Mouse (Mus musculus) thymus, adult 2 months (tissue): ENCODE measurements around the gene Gm5458. TPM values are rescaled to one million over a fixed set of nuclear protein-coding genes. Genes with fewer than 3 reads are reported as not detected.
"Not testable (repeated sequence)": the region's sequence is repeated elsewhere in the genome, so short reads cannot be mapped to it uniquely, and the experiment has no call there.

ENCODE experiments used
- DNase-seq: peaks from one replicate; pipeline ENCODE4 v3.0.0; 2021
- H3K27ac ChIP-seq: fragments of 200-500 bp; 2 replicates; pipeline ENCODE4 v1.5.1; 2012; ENCODE audit warnings: low read length, control low read depth; ENCODE audit not compliant: control insufficient read depth, insufficient read depth
- H3K27me3 ChIP-seq: fragments of 200-500 bp; 2 replicates; pipeline ENCODE4 v1.6.1; 2012; ENCODE audit warnings: mild to moderate bottlenecking, low read length, moderate library complexity, mixed read lengths; ENCODE audit not compliant: control insufficient read depth, insufficient read depth
- H3K36me3 ChIP-seq: fragments of 200-500 bp; 2 replicates; pipeline ENCODE4 v1.6.1; 2012; ENCODE audit warnings: mild to moderate bottlenecking, low read length, moderate library complexity; ENCODE audit not compliant: control insufficient read depth, insufficient read depth
- H3K4me1 ChIP-seq: fragments of 200-500 bp; replicated peaks from 2 replicates; pipeline ENCODE4 v1.6.1; 2012; ENCODE audit warnings: low read length; ENCODE audit not compliant: control insufficient read depth, insufficient read depth
- H3K4me3 ChIP-seq: fragments of 200-500 bp; 2 replicates; pipeline ENCODE4 v1.5.1; 2012; ENCODE audit warnings: mild to moderate bottlenecking, low read length, control low read depth, moderate library complexity; ENCODE audit not compliant: control insufficient read depth, insufficient read depth
- CTCF ChIP-seq: fragments of 200-500 bp; IDR thresholded peaks from 2 replicates; pipeline ENCODE4 v1.5.1; 2012; ENCODE audit warnings: mild to moderate bottlenecking, control low read depth, low read length, moderate library complexity, borderline replicate concordance; ENCODE audit not compliant: control insufficient read depth, poor library complexity, insufficient read depth; ENCODE audit errors: extremely low read depth
- POLR2A ChIP-seq: fragments of 200-500 bp; IDR thresholded peaks from 2 replicates; pipeline ENCODE4 v1.6.1; 2012; ENCODE audit warnings: mild to moderate bottlenecking, low read length, control low read depth, moderate library complexity; ENCODE audit not compliant: control insufficient read depth, poor library complexity, insufficient read depth; ENCODE audit errors: extremely low read depth
- whole genome bisulfite sequencing: fragments of 180-500 bp; shearing (Covaris S2); methylation state at CpG from one replicate; pipeline ENCODE4 v1.1.7; 2018; 5-methylcytosine and 5-hydroxymethylcytosine counted together
- polyA plus RNA-seq: library from polyadenylated mRNA; depleted of rRNA; stranded (reverse); fragments of >200 nt; gene quantifications from 2 replicates; pipeline ENCODE4 v1.2.3, GENCODE M21; 2012; rRNA removed

Gm5458 gene
- not detected in 2 replicates for polyA plus RNA-seq

GRCm38 (mm10) chr14:19602481-19602880 lies at the start of gene Gm5458:
TSS of gene Gm5458 (minus strand) at chr14:19602581.
- not testable (repeated sequence) for H3K27me3 ChIP-seq

GRCm38 (mm10) chr14:19646232-19646631 lies 43.9 kb upstream of the Gm5458 start:
- TF ChIP-seq CTCF (no peak), POLR2A (no peak)
- Histone ChIP-seq H3K36me3 (no peaks in the 10 kb centered on the region), H3K4me3 (no peak overlapping the region), H3K27me3 (no peaks in the 10 kb centered on the region), H3K4me1 (no peaks in the 10 kb centered on the region), H3K27ac (no peak overlapping the region)
- 89% methylated on average over 3 of the region's 3 CpGs for WGBS
- DNase-seq, result no peak

More at GRCm38 (mm10) chr14:19602481-19602880, at the start of gene Gm5458:
- WGBS, result 73% methylated on average over 1 of the region's 2 CpGs
- DNase-seq, H3K36me3 ChIP-seq, H3K4me1 ChIP-seq, H3K4me3 ChIP-seq, H3K27ac ChIP-seq: not testable (repeated sequence)

GRCm38 (mm10) chr14:19584804-19585667 lies 17.3 kb downstream of the Gm5458 start, which contains the start of gene Gm2237:
TSS of gene Gm2237 (minus strand) at chr14:19585135.
- H3K27ac ChIP-seq, H3K36me3 ChIP-seq, H3K4me1 ChIP-seq, H3K27me3 ChIP-seq: not testable (repeated sequence)
- WGBS, result 1% methylated on average over 38 of the region's 62 CpGs
- H3K4me3 ChIP-seq, result peak within 1 kb of the TSS; percentile 54
- DNase-seq, result peak; percentile 18

- not testable (repeated sequence) for H3K27ac ChIP-seq, H3K4me3 ChIP-seq, DNase-seq, H3K4me1 ChIP-seq, H3K27me3 ChIP-seq, H3K36me3 ChIP-seq
- WGBS, result 87% methylated on average over 1 of the region's 3 CpGs
Measured at GRCm38 (mm10) chr14:19549863-19550262, 52.5 kb downstream of the Gm5458 start, which contains the start of gene Gm2244. TSS of gene Gm2244 (minus strand) at chr14:19549963.

Other genes starting within 250 kb of the Gm5458 start
- not detected in 2 replicates for gene Gm21738, start 183.7 kb downstream of the Gm5458 start, polyA plus RNA-seq
- not detected in 2 replicates for gene Gm2244, start 52.6 kb downstream of the Gm5458 start, polyA plus RNA-seq
- gene Gm2237, start 17.4 kb downstream of the Gm5458 start, polyA plus RNA-seq, result 0.94 and 1.2 TPM in 2 replicates
- gene Nid2, start 148.7 kb upstream of the Gm5458 start, polyA plus RNA-seq, result 4.2 and 4.7 TPM in 2 replicates
- 27.0 and 27.8 TPM in 2 replicates for gene Rtraf, start 221.2 kb upstream of the Gm5458 start, polyA plus RNA-seq